Mouse (Mus musculus) thymus, adult 2 months (tissue): Measurements from ENCODE around the gene Ltbp1. TPM values are rescaled to one million over a fixed set of nuclear protein-coding genes. Genes with fewer than 3 reads are reported as not detected.
"Not testable (repeated sequence)": the region's sequence is repeated elsewhere in the genome, so short reads cannot be mapped to it uniquely, and the experiment has no call there.

Experiments used
- DNase-seq: peaks from one replicate; pipeline ENCODE4 v3.0.0; 2021
- H3K27ac ChIP-seq: fragments of 200-500 bp; 2 replicates; pipeline ENCODE4 v1.5.1; 2012; ENCODE audit warnings: low read length, control low read depth; ENCODE audit not compliant: control insufficient read depth, insufficient read depth
- H3K27me3 ChIP-seq: fragments of 200-500 bp; 2 replicates; pipeline ENCODE4 v1.6.1; 2012; ENCODE audit warnings: mild to moderate bottlenecking, low read length, moderate library complexity, mixed read lengths; ENCODE audit not compliant: control insufficient read depth, insufficient read depth
- H3K36me3 ChIP-seq: fragments of 200-500 bp; 2 replicates; pipeline ENCODE4 v1.6.1; 2012; ENCODE audit warnings: mild to moderate bottlenecking, low read length, moderate library complexity; ENCODE audit not compliant: control insufficient read depth, insufficient read depth
- H3K4me1 ChIP-seq: fragments of 200-500 bp; replicated peaks from 2 replicates; pipeline ENCODE4 v1.6.1; 2012; ENCODE audit warnings: low read length; ENCODE audit not compliant: control insufficient read depth, insufficient read depth
- H3K4me3 ChIP-seq: fragments of 200-500 bp; 2 replicates; pipeline ENCODE4 v1.5.1; 2012; ENCODE audit warnings: mild to moderate bottlenecking, low read length, control low read depth, moderate library complexity; ENCODE audit not compliant: control insufficient read depth, insufficient read depth
- CTCF ChIP-seq: fragments of 200-500 bp; IDR thresholded peaks from 2 replicates; pipeline ENCODE4 v1.5.1; 2012; ENCODE audit warnings: mild to moderate bottlenecking, control low read depth, low read length, moderate library complexity, borderline replicate concordance; ENCODE audit not compliant: control insufficient read depth, poor library complexity, insufficient read depth; ENCODE audit errors: extremely low read depth
- POLR2A ChIP-seq: fragments of 200-500 bp; IDR thresholded peaks from 2 replicates; pipeline ENCODE4 v1.6.1; 2012; ENCODE audit warnings: mild to moderate bottlenecking, low read length, control low read depth, moderate library complexity; ENCODE audit not compliant: control insufficient read depth, poor library complexity, insufficient read depth; ENCODE audit errors: extremely low read depth
- WGBS: fragments of 180-500 bp; shearing (Covaris S2); methylation state at CpG from one replicate; pipeline ENCODE4 v1.1.7; 2018; 5-methylcytosine and 5-hydroxymethylcytosine counted together
- polyA plus RNA-seq: library from polyadenylated mRNA; depleted of rRNA; stranded (reverse); fragments of >200 nt; gene quantifications from 2 replicates; pipeline ENCODE4 v1.2.3, GENCODE M21; 2012

The Ltbp1 gene
- polyA plus RNA-seq, 1 experiment: 4.0 TPM

- Histone ChIP-seq H3K4me3 (no peak overlapping the region), H3K4me1 (no peaks in the 10 kb centered on the region), H3K36me3 (no peaks in the 10 kb centered on the region), H3K27me3 (no peaks in the 10 kb centered on the region), H3K27ac (no peak overlapping the region)
- no peak for TF ChIP-seq CTCF
- no peak for TF ChIP-seq POLR2A
- WGBS: 56% methylated on average over 8 of the region's 8 CpGs
- peak; percentile 8 for DNase-seq
These were observed 123.1 kb downstream of the Ltbp1 start for GRCm38 (mm10) chr17:75128337-75128935.

DNA sequence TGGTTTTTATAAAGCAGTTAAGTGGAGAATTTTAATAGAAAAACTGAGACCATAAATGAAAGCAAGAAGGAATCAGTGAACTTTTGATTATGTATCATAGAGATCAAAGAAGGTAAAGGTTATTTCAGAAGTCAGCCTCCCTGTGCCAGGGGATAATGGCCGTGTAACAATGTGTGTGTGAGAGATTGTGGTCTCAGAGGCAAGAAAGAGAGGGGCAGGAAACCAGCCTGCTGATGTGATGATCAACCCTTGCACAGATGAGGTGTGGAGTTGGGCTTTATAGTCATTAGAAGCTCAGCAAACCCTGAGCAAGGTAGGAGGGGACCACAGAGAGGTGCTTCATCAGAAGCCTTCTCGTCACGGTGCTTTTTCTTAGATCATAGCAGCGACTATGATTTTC, 128.6 kb downstream of the Ltbp1 start:
- H3K36me3 ChIP-seq: no peaks in the 10 kb centered on the region
- no peaks in the 10 kb centered on the region for H3K4me1 ChIP-seq
- no peaks in the 10 kb centered on the region for H3K27me3 ChIP-seq
- 86% methylated on average over 4 of the region's 4 CpGs for WGBS
- DNase-seq: no peak
- no peak overlapping the region for H3K27ac ChIP-seq
- H3K4me3 ChIP-seq: no peak overlapping the region
- no peak for TF ChIP-seq CTCF
- no peak for TF ChIP-seq POLR2A

DNA sequence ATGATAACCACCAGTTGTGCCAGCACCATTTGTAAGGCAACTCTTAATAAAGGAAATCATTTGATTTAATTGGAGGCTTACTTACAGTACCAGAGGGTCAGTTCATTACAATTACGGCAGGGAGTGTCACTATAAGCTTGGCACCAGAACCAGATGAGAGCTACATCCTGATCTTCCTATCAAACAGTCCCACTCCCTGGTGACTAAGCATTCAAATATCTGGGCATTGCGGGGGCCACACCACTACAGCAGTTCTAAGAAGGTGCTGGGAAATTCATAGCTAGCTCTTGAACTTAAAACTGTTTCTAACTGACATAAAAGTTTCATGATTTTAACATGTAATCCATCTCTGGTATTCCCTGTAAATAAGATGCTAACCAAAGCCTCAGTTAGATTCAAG, 134.4 kb downstream of the Ltbp1 start:
- no peak overlapping the region for H3K27ac ChIP-seq
- DNase-seq: no peak
- no peak for TF ChIP-seq CTCF
- TF ChIP-seq POLR2A: no peak
- WGBS: 97% methylated on average over 2 of the region's 2 CpGs
- H3K36me3 ChIP-seq: no peaks in the 10 kb centered on the region
- H3K4me3 ChIP-seq: no peak overlapping the region
- H3K27me3 ChIP-seq: no peaks in the 10 kb centered on the region
- no peaks in the 10 kb centered on the region for H3K4me1 ChIP-seq

GRCm38 (mm10) chr17:75142845-75143244, 137.5 kb downstream of the Ltbp1 start:
- not testable (repeated sequence) for DNase-seq, H3K27ac ChIP-seq, H3K4me3 ChIP-seq, H3K4me1 ChIP-seq, H3K27me3 ChIP-seq, H3K36me3 ChIP-seq
- WGBS: 74% methylated on average over 7 of the region's 7 CpGs

DNA sequence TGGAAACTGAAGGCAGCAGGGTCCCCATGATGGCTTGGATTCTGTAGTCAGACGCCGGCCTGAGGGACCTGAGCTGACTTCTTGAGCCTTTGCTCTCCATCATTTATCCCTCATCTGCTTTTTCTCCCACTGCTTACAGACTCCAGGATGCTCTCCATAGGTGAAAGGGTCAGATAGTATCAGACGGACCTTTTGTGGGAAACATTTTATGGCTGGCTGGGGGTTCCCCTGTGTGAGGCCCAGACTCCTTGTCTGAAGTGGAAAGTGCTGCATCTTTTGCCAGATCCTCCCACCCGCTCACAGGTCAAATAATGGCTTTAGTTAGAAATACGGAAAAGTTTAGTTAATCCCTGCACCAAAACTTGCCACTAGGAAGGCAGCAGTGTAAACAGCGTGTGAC, 138.6 kb downstream of the Ltbp1 start:
- Histone ChIP-seq H3K4me3 (no peak overlapping the region), H3K4me1 (no peaks in the 10 kb centered on the region), H3K36me3 (no peaks in the 10 kb centered on the region), H3K27me3 (no peaks in the 10 kb centered on the region), H3K27ac (no peak overlapping the region)
- no peak for DNase-seq
- WGBS: 93% methylated on average over 6 of the region's 6 CpGs
- TF ChIP-seq CTCF (no peak), POLR2A (no peak)

- H3K4me1 ChIP-seq: no peaks in the 10 kb centered on the region
- no peak overlapping the region for H3K4me3 ChIP-seq
- no peak for DNase-seq
- 88% methylated on average over 4 of the region's 4 CpGs for WGBS
- TF ChIP-seq POLR2A: no peak
- TF ChIP-seq CTCF: no peak
- no peaks in the 10 kb centered on the region for H3K27me3 ChIP-seq
- no peak overlapping the region for H3K27ac ChIP-seq
- H3K36me3 ChIP-seq: no peaks in the 10 kb centered on the region
These were observed 141.8 kb downstream of the Ltbp1 start for GRCm38 (mm10) chr17:75147218-75147617.

- DNase-seq: no peak
- H3K27me3 ChIP-seq: no peaks in the 10 kb centered on the region
- H3K36me3 ChIP-seq: no peaks in the 10 kb centered on the region
- TF ChIP-seq CTCF (no peak), POLR2A (no peak)
- WGBS: 92% methylated on average over 9 of the region's 9 CpGs
- no peak overlapping the region for H3K27ac ChIP-seq
- no peaks in the 10 kb centered on the region for H3K4me1 ChIP-seq
- no peak overlapping the region for H3K4me3 ChIP-seq
These were observed 146.4 kb downstream of the Ltbp1 start for GRCm38 (mm10) chr17:75151800-75152199.
